Mouse (Mus musculus) ovary, postnatal 14 days (tissue): Measurements from ENCODE around the gene Harbi1.
A peak's percentile ranks its signal among the peaks of the same experiment; 100 is the strongest.

Source experiments
- DNase-seq: peaks from one replicate; pipeline ENCODE4 v3.0.0; 2022; ENCODE audit warnings: low spot score

Harbi1 gene

DNA sequence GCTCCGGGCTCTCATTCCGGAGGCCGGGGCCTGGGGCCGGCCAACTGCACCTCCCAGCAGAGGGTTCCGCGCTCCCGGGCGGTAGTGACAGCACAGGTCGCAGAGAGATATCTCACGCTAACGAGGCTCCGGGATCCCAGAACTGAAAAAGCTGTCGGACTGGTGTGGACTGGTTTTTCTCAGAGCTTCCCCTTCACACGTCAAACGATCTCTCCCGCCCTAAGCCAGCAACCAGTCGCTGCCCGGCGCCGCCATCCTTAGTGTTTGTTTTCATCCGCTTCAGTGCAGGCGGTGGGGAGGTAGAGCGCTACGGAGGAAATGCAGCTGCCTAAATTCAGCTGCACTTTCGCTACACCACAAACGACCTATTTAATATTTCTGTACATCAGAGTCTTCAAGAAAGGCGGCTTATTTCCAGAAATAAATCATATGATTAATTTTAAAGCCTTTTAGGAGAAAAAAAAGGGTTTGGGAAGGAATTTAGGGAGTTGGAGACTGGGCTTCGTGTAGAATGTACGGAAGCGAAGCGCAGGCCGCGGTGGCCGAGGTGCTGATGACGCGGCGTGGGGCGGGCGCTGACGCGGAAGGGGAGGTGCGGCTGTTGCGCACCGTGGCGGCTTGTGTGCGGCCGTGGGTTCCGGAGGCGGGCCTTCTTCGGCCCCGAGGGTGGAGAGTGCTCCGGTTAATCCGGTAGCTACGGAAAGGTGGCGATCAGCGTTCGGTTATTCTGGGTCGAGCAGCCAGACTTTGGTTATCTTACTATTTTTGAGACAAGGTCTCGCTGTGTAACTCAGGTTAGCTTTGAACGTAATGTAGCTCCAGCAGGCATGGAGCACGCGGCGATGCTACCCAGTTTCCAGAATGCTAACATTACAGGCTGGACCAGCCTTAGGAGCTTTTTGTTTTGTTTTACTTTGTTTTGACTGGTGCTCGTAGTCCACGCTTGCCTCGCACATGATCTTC lies at the start of gene Harbi1, which contains the start of gene Atg13:
Harbi1 (plus strand) TSS at position 581 of the 963 bp plus-strand sequence.
Atg13 (minus strand) TSS at position 305 of the 963 bp plus-strand sequence.
- peak; percentile 91 for DNase-seq

DNA sequence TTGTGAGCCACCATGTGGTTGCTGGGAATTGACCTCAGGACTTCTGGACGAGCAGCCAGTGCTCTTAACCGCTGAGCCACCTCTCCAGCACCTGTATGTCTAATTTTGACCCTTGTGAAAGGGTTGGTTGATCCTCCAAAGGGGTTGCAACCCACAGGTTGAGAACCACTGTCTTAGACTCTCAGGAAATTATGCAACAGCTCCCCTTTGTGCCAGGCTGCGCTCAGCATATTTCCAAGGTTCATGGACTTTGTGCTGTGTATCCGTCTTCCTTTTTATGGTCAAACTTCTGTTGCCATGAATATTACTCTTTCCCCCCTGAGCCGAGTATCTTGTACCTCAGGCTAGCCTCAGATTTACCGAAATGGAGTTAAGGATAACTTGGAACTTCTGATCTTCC lies 49.7 kb upstream of the Harbi1 start:
- no peak for DNase-seq

DNA sequence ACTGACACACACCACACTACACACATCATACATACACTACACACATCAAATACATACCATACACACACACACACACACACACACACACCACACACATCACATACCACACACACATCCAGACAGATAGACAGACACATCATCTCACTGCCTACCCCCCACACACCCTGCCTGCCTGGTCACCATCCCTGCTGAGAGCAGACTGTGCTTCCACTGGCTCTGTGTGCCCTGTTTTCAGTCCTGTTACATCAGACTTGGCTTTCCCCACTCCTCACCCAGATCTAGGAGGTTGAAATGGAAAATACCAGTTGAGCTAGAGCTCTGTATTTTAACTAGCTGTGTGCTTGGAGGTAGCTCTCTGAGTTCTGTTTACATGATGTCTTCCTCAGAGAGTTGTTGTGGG lies 45.9 kb upstream of the Harbi1 start:
- no peak for DNase-seq

DNA sequence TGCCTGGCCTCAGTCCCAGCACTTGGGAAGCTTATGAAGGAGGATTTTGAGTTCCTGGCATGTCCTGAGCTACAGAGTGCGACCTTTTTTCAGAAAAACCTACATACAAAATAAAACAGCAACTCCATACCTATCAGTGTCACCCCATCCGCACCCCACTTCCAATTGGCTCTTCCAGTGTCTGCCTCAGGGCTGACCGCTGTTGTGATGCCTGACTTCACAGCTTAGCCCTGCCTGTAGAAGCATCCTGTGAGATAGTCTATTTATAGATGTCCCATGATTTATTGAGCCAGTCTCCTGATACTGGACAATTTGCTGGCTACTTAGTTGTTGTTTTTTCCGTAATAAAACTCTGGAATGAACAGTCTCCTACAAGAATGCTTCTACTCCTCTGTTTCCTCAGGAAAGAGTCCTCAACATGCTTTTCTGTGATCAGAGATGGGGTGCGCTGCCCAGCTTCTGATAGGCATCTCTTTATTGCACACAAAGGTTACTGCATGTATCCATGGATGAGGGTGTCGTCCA lies 44.2 kb upstream of the Harbi1 start:
- no peak for DNase-seq

DNA sequence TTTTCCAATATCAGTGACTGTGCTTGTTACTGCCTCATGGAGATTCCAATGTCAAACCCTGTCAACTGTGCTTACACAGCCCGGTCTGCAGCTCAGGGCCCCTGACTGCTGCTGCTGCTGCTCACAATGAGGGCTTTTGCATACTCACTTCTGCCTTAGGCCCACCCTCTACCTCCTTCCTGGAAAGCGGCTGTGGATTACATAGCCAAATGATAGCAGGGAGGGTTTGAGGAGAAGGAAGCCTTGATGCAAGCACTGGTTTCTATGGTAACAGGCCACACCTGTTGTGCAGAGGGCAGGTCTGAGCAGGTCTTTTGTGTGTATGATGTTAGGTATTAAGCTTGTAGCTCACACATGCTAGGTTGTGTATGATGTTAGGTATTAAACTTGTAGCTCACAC lies 42.9 kb upstream of the Harbi1 start:
- no peak for DNase-seq

DNA sequence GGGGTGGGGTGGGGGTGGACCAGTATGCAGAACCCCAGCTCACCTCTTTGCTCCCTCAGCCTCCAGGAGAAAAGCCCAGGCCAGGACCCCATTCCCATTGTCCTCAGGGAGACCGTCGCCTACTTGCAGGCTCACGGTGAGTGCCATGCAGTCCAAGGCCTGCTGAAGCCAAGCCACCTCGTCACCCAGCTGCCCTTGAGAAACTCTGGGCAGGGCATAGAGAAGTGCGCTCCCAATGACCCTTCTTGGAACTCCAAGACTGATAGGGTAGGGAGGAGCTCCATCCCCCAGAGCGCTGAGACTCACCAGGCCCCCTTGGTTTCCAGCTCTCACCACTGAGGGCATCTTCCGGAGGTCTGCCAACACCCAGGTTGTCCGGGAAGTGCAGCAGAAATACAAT lies 41.3 kb upstream of the Harbi1 start:
- no peak for DNase-seq

DNA sequence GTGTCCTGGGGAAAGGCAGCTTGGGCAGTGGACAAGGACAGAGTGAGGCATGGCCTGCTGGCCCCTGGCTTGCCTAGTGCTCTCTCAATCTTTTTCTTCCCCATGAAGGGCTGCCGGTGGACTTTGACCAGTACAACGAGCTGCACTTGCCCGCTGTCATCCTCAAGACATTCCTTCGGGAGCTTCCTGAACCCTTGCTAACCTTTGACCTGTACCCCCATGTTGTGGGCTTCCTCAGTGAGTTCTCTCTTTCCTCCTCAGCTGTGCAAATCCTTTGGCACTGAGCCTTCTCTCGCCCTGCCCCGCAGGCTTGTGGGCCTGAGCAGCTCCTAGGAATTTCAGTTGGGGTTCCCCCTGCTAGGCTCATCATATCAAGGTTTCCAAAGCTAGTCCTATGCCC lies 40.6 kb upstream of the Harbi1 start:
- no peak for DNase-seq

DNA sequence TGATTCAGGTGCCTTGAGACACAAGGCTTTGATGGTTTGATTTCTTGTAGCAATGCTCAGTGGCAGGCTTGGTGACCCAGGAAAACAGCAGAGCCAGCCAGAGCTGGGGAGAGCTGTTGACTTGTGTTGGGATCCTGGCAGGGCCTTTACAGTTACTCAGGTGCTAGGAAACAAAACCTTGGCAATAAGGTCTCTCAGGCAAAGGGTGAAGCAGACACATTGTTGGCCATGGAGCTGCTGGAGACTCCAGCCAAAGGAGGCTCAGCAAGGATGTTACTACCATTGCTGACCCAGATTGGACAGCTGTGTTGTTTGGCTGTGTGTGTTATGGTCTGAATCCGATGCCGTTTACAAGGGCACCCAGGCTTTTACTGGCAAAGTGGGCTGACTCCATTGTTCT lies 37.1 kb upstream of the Harbi1 start:
- DNase-seq: no peak

DNA sequence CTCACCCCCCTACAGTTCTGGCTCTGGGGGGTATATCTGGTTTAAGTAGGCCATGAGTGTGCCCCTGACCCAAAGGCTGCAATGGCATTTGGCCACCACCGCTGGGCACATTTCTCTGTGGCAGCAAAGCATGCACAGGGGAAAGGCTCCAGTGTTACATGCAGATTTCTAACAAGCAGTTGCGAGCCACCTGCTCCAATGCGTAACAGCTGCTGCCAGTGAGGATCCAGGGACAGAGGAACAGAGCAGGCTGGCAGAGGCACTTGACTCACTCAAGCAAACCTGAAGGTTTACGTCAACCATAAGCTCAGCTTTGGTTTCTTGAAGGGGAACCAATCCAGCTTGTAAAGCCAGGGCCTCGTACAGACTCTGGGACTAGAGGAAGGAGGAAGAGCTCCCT lies 35.8 kb upstream of the Harbi1 start:
- no peak for DNase-seq

DNA sequence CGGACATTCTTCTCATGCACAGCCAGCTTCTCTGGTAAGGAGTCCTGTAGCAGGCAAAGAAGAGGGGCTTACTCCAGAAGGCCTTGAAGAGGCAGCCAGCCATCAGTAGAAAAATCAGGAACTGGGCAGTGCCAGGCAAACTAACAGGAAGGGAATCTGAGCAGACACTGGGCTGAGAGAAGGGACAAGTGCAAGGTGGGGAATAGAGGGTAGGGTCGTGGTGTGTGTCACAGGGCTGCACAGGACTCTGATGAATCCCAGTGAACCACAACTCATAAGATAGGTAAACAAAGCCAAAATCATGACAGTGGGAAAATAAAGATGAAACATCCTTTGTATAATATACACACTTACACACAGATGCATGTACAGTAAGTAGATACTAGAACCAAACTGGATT lies 34.2 kb upstream of the Harbi1 start:
- no peak for DNase-seq

DNA sequence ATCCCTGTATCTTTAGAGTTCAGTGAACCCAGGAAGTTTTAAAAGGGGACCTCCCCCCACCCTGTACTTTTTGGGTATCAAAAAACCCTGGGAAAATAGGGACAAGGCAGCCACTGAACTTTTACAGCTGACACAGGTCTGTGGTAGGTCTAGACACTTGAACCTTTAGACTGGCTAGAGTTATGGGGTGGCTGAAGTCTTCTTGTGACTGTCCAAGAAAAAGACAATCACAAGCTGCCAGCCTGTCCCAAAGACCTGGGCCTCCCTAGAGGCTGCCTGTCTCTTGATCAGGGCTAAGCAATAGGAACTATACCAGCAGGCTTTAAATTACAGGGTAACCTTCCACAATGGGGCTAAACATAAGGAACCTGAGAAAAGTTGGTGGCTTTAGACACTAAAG lies 33.7 kb upstream of the Harbi1 start:
- DNase-seq: no peak

DNA sequence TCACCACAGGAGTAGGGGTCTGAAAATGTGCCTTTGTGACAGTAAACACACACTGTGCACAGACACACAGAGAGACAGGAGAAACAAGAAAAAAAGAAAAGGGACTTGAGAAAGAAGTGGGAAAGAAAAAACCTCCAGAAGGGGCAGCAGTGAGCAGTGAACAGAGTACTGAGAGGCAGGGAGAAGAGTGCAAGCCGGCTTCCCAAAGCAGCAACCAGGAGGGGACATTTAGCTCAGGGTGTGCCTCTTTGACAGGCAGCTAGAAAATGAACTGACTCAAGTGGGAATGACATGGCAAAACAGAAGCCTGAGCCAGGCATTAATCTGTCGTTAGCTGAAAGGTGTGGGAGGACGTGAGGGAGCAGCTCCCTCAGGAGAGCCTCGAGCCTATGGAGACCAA lies 27.8 kb upstream of the Harbi1 start:
- DNase-seq: peak; percentile 38

DNA sequence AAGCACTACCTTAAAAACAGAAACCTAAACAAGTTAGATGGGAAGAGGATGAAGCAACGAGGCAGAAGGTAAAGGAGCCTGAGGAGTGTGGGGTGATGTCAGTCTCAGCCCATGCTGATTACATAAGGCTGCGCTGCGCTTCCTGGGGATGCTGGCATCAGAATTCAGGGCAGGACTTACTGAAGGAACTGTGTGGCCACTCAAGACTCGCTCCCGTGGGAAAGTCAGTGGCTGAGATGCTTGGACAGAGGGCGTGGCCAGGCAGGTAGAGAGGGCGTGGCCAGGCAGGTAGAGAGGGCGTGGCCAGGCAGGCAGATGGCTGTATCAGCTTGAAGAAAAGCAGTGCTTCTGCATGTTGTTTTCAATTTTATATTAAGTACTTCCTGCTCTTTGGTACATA lies 26.7 kb upstream of the Harbi1 start:
- DNase-seq: no peak

DNA sequence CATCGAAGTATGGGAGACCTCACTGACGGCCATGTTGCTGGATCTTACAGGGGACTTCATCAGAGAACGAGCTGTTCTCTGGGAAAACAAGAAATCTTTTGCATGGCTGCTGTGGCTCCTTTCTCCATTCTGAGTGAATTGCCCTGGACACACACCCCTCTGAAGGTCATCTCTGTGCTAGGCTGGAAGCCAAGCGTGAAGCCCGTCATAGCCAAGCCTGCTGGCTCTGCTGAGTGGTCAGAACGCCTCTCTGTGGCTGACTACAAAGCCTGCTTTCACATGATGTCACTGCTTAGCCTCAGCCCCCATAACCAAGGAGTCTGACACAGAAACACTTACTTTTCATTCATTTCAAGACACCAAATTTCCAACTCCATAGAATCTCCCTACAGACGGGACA lies 21.2 kb upstream of the Harbi1 start:
- DNase-seq: no peak

DNA sequence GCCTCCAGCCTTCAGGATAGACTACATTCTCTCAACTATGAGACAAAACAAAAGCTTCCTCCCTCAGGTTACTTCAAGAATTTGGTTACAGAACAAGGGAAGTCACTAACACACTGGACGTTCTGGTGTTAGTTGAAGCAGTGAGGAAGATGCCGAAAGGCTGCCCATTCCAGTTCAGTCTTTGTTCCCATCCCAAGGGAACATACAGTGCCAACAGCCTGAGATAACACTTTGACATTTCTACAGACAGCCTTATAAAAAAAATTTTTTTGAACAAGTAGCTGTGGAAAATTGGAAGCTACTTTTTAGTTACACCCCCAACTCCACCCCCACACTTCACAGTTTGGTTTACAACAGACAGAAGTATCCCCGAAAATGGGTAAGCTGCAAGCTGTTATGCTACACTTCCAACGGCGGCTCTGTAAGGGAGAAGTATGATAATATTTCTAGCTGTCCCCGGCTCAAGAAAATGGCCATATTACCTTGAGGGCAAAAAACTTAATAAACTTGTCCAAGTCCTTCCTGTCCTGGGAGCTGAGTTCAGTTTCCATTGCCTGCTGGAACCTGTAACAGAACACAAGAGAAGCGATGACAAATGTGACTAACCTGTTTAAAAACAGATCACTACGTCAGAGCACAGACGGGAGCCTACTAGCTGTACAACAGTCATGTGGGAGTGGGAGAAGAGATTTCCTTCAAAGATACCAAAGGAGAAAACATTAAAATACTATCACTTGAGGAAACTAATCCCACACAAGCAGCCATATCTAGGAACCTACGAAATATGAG lies 15.0 kb upstream of the Harbi1 start:
- DNase-seq: no peak

DNA sequence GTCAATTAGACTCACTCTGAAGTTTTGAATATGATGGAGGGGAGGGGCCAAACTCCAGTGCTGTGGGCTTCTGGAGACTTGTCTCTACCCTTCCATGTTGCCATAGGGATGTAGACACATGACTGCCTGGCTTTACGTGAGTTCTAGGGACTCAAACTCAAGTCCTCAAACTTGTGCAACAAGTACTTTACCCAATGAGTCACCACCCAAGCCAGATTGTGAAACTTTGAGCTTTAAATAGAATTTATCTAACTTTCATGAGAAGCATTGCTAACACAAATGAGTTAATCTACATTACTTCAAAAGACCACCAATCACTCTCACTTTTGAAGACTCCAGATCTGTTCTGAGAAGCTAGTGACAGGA lies 14.4 kb upstream of the Harbi1 start:
- DNase-seq: no peak

DNA sequence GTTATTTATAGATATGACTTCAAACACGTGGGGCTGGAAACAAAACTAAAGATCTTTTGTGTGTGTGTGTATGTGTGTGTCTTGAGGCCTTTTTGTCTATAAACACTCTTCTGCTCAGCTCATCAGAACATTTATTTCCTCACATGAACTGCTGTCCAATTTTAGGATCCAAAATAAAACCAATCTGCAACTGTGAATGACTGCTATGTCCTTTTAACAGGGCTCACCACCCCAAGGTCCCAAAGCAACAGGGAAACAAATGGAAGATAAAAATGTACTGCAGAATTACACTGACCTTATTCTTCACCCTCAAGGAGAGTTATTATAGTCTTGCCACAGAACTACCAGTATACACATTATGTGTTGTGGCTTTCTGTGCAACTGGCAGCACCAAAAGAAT lies 11.4 kb upstream of the Harbi1 start:
- no peak for DNase-seq

DNA sequence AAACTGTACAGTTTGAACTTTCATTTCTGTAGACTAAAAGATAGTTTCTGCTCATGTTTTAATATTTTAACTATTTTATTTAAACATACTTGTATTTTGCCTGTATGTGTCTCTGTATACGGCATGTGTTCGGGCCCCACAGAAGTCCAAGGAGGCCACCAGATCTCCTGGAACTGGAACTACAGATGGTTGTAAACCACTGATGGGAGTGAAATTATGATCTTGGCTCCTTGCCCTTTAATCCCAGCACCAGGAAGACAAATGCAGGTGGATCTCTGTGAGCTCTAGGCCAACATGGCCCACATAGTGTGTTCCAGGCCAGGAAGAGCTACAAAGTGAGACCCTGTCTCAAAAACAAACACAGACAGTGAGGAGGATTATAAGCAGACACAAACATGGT lies 9.3 kb upstream of the Harbi1 start:
- no peak for DNase-seq

DNA sequence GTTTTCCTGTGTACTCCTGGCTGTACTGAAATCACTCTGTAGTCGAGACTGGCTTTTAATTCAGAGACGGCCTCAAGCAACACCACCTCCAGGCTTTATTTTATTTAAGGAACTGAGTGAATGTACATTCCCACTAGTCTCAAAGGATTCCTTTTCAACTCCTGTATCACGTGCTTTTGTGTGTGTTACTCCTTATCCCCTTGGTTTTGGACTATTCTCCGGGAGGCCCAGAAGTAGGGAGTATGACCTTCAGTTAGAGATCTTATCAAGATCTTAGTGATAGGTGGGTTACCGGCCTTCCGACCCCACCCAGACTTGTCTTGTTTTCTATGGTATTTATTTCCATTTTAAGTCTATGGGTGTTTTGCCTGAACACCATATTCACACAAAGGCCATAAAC lies 4.9 kb upstream of the Harbi1 start:
- DNase-seq: no peak

DNA sequence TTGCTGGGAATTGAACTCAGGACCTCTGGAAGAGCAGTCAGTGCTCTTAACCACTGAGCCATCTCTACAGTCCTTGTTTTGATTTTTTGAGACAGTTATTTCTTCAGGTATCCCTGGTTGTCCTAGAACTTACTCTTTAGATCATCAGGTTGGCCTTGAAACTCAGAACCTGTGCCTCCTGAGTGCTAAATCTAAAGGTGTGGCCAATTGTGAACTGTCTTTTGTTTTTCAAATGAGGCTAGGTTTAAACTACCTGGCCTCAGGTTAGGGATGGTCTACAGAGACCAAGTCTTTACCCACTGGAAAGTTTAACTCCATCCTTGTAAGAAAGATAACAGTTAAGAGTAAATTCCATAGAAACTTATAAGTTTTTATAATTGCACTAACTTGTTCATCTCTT lies 4.2 kb upstream of the Harbi1 start:
- no peak for DNase-seq

DNA sequence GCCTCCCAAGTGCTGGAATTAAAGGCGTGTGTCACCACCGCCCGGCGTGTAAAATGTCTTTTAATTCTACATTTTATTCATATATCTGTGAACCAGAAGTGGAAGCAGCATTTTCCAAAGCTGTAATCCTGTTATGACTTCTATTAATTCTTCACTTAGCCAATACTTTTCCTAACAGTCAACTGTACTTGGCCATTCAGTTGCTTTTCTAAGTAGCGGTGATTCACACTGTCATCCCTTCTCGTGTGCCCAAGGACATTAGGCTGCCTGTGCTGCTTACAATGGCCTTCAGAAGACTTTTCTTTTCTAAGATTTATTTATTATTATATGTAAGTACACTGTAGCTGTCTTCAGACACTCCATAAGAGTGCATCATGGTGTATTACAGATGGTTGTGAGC lies 2.3 kb upstream of the Harbi1 start:
- no peak for DNase-seq

DNA sequence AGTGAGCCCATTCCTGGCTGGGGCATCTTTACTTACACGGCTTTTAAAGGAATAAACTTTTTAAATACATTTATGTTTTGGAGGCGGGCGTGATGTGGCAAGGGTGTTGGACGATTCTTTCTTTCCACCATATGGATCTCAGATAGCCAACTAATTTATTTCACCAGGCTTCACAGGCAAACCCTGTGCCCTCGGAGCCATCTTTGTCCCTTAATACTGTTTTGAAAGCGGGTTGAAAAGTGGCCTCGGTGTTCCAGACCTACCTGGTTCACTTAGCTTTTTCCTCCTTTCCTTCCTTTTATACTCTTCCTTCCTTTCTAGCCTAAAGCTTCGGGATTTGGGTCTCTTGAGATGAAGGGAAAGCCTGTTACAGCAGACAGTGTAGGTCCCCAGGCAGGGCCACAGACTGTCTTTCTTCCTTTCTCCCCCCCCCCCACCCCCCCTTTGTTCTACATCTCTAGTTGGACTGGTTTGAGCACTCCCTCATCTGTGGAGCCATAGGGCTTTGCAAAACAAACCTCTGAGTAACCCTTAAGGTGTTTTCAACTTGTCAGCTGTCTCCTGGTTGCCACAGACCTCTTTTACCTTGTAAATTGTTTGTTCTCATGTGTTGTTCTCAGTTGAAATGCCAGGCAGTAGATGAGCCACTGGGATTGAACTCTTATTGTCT lies 739 bp downstream of the Harbi1 start:
- DNase-seq: no peak

DNA sequence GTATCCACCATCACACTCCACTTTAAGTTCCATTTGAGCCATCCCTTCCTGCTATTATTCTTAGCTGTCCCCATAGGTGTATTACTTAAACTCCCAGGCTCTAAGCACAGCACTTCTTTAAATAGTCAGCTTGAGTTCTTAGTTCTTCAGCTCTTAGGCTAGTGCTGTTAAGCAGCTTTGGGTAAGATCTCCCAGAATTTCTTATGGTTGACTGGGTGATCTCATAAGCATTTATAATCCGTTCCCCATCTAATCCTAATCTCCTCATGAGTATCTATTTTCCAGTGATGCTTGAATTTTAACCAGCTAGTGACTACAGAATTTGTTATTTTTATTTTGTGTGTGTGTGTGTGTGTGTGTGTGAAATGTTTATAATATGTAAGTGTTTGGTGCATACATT lies 4.3 kb downstream of the Harbi1 start:
- no peak for DNase-seq
